Mouse (Mus musculus) spleen, postnatal 10 days (tissue): ENCODE measurements around the gene Midn.

Source experiments
- DNase-seq, 2 experiments: peaks; one replicate each; pipeline ENCODE4 v3.0.0; 2021 to 2022; ENCODE audit warnings: low spot score in 2 of 2

Gene Midn

GRCm38 (mm10) chr10:80129846-80130245 lies 18.2 kb upstream of the Midn start:
- DNase-seq: no peak

- no peak for DNase-seq
Measured at GRCm38 (mm10) chr10:80130403-80131031, 17.6 kb upstream of the Midn start.

- DNase-seq: no peak
Measured at GRCm38 (mm10) chr10:80131316-80131951, 16.6 kb upstream of the Midn start.

GRCm38 (mm10) chr10:80131952-80132350 lies 16.1 kb upstream of the Midn start:
- DNase-seq: no peak

- no peak for DNase-seq
Measured at GRCm38 (mm10) chr10:80133226-80133849, 14.7 kb upstream of the Midn start.

- no peak for DNase-seq
Measured at GRCm38 (mm10) chr10:80134421-80134820, 13.7 kb upstream of the Midn start.

GRCm38 (mm10) chr10:80135161-80135560 lies 12.9 kb upstream of the Midn start:
- DNase-seq: no peak

GRCm38 (mm10) chr10:80135641-80136040 lies 12.4 kb upstream of the Midn start:
- no peak for DNase-seq

- no peak for DNase-seq
Measured at GRCm38 (mm10) chr10:80136179-80136951, 11.7 kb upstream of the Midn start.

GRCm38 (mm10) chr10:80136952-80137625 lies 11.0 kb upstream of the Midn start:
- peak in 1 of 2 experiments; percentile 49 for DNase-seq

GRCm38 (mm10) chr10:80137626-80138552 lies 10.2 kb upstream of the Midn start:
- DNase-seq: no peak

GRCm38 (mm10) chr10:80138553-80139438 lies 9.3 kb upstream of the Midn start, which contains the start of gene Atp5d:
Gene Atp5d, plus strand, starts transcription at chr10:80138632.
- peak; percentile 41 to 69 for DNase-seq

GRCm38 (mm10) chr10:80139439-80139775 lies 8.7 kb upstream of the Midn start:
- no peak for DNase-seq

- no peak for DNase-seq
Measured at GRCm38 (mm10) chr10:80139975-80140665, 8.0 kb upstream of the Midn start.

- DNase-seq: no peak
Measured at GRCm38 (mm10) chr10:80140666-80141035, 7.4 kb upstream of the Midn start, which contains the start of gene Cbarp. Gene Cbarp, minus strand, starts transcription at chr10:80140835.

GRCm38 (mm10) chr10:80141243-80141642 lies 6.8 kb upstream of the Midn start:
- DNase-seq: peak; percentile 86 to 95

GRCm38 (mm10) chr10:80141786-80142529 lies 6.1 kb upstream of the Midn start:
- peak; percentile 84 to 96 for DNase-seq

- no peak for DNase-seq
Measured at GRCm38 (mm10) chr10:80142530-80142925, 5.5 kb upstream of the Midn start.
